Mouse (Mus musculus) hindbrain, embryonic 16.5 days (tissue): ENCODE results near the gene Sart1. TPM values are rescaled to one million over a fixed set of nuclear protein-coding genes. Genes with fewer than 3 reads are reported as not detected.

Source experiments
- ATAC-seq: fragments of 200-750 bp; cut with Nextera tagmentation; 2 replicates; pipeline ENCODE4 v1.8.0; 2017; ENCODE audit warnings: moderate TSS enrichment, moderate library complexity
- H3K27ac ChIP-seq: fragments of 300-500 bp; sonication (generic); 2 replicates; pipeline ENCODE4 v1.5.1; 2014; ENCODE audit warnings: low read depth, mild to moderate bottlenecking, control low read depth, low read length, moderate library complexity
- H3K27me3 ChIP-seq: fragments of 300-500 bp; sonication (generic); replicated peaks from 2 replicates; pipeline ENCODE4 v1.6.1; 2014; ENCODE audit warnings: low read length; ENCODE audit not compliant: control insufficient read depth, insufficient read depth
- H3K36me3 ChIP-seq: fragments of 300-500 bp; sonication (generic); 2 replicates; pipeline ENCODE4 v1.6.1; 2014; ENCODE audit warnings: mild to moderate bottlenecking, low read length, moderate library complexity, mixed read lengths; ENCODE audit not compliant: control insufficient read depth, insufficient read depth
- H3K4me1 ChIP-seq: fragments of 300-500 bp; sonication (generic); 2 replicates; pipeline ENCODE4 v1.6.1; 2014; ENCODE audit warnings: low read depth, low read length; ENCODE audit not compliant: control insufficient read depth, insufficient read depth
- H3K4me2 ChIP-seq: fragments of 300-500 bp; sonication (generic); 2 replicates; pipeline ENCODE4 v1.6.1; 2014; ENCODE audit warnings: mild to moderate bottlenecking, low read length, control low read depth, moderate library complexity
- H3K4me3 ChIP-seq: fragments of 300-500 bp; sonication (generic); 2 replicates; pipeline ENCODE4 v1.5.1; 2014; ENCODE audit warnings: mild to moderate bottlenecking, low read length, control low read depth, moderate library complexity
- H3K9ac ChIP-seq: fragments of 300-500 bp; sonication (generic); 2 replicates; pipeline ENCODE4 v1.6.1; 2014; ENCODE audit warnings: low read depth, mild to moderate bottlenecking, control low read depth, low read length, moderate library complexity
- H3K9me3 ChIP-seq: fragments of 300-500 bp; sonication (generic); 2 replicates; pipeline ENCODE4 v1.6.1; 2014; ENCODE audit warnings: mild to moderate bottlenecking, low read length, moderate library complexity; ENCODE audit not compliant: control insufficient read depth
- WGBS: fragments of 180-500 bp; shearing (Covaris S2); extraction: QIAGEN DNeasy Blood & Tissue Kit; methylation state at CpG from one replicate; pipeline ENCODE4 v1.1.7; 2014; 5-methylcytosine and 5-hydroxymethylcytosine counted together
- polyA plus RNA-seq: library from polyadenylated mRNA; unstranded; fragments of >200 nt; fragmentation: Nextera tagmentation; extraction: Ambion mirVana; gene quantifications from 2 replicates; pipeline ENCODE4 v1.2.1, GENCODE M21; 2015

Gene Sart1
- 58.8 and 66.0 TPM in 2 replicates for polyA plus RNA-seq

GRCm38 (mm10) chr19:5388588-5389242, at the start of gene Sart1:
Sart1 (minus strand) TSS chr19:5388703.
- Histone ChIP-seq H3K9me3 (no peaks in the 10 kb centered on the region), H3K4me1 (peaks cover 28% of the 10 kb centered on the region), H3K36me3 (peaks cover 11% of the 10 kb centered on the region), H3K4me3 (peak within 1 kb of the TSS; percentile 92), H3K27ac (peak within 1 kb of the TSS; percentile 89), H3K27me3 (no peaks in the 10 kb centered on the region), H3K9ac (peak within 1 kb of the TSS; percentile 92), H3K4me2 (peak within 1 kb of the TSS; percentile 63)
- ATAC-seq: peak; percentile 97
- WGBS: 3% methylated on average over 43 of the region's 43 CpGs

GRCm38 (mm10) chr19:5433951-5434350, 45.4 kb upstream of the Sart1 start:
- no peak for ATAC-seq
- Histone ChIP-seq H3K27ac (0 out of 2 replicates have a peak overlapping the region, but pooled peaks have one; percentile 24), H3K9me3 (no peaks in the 10 kb centered on the region), H3K36me3 (no peaks in the 10 kb centered on the region), H3K4me3 (no peak overlapping the region), H3K4me1 (peaks cover 11% of the 10 kb centered on the region), H3K9ac (peak overlapping the region; percentile 59; the same call in 1 of the 2 replicates), H3K4me2 (peak overlapping the region; percentile 55), H3K27me3 (no peaks in the 10 kb centered on the region; the same call in 1 of the 2 replicates)
- WGBS: 74% methylated on average over 7 of the region's 7 CpGs

- peak overlapping the region; percentile 55 for H3K4me2 ChIP-seq
- WGBS: 11% methylated on average over 16 of the region's 16 CpGs
- H3K9me3 ChIP-seq: no peaks in the 10 kb centered on the region
- H3K4me3 ChIP-seq: peak overlapping the region; percentile 27; the same call in 1 of the 2 replicates
- peak overlapping the region; percentile 34; the same call in 1 of the 2 replicates for H3K27ac ChIP-seq
- no peaks in the 10 kb centered on the region for H3K36me3 ChIP-seq
- peak overlapping the region; percentile 59 for H3K9ac ChIP-seq
- H3K27me3 ChIP-seq: no peaks in the 10 kb centered on the region; the same call in 1 of the 2 replicates
- H3K4me1 ChIP-seq: peaks cover 11% of the 10 kb centered on the region
- ATAC-seq: peak; percentile 50
These were observed 44.7 kb upstream of the Sart1 start for GRCm38 (mm10) chr19:5432992-5433852.

GRCm38 (mm10) chr19:5431911-5432464, 43.5 kb upstream of the Sart1 start:
- Histone ChIP-seq H3K27me3 (no peaks in the 10 kb centered on the region; the same call in 1 of the 2 replicates), H3K4me2 (no peak overlapping the region), H3K36me3 (no peaks in the 10 kb centered on the region), H3K4me3 (no peak overlapping the region), H3K9me3 (no peaks in the 10 kb centered on the region), H3K27ac (no peak overlapping the region), H3K9ac (no peak overlapping the region), H3K4me1 (peaks cover 12% of the 10 kb centered on the region)
- WGBS: 78% methylated on average over 4 of the region's 4 CpGs
- ATAC-seq: no peak

GRCm38 (mm10) chr19:5430408-5430807, 41.9 kb upstream of the Sart1 start:
- no peaks in the 10 kb centered on the region; the same call in 1 of the 2 replicates for H3K27me3 ChIP-seq
- WGBS: 50% methylated on average over 1 of the region's 1 CpGs
- no peak for ATAC-seq
- H3K4me3 ChIP-seq: no peak overlapping the region
- no peak overlapping the region for H3K4me2 ChIP-seq
- H3K9ac ChIP-seq: no peak overlapping the region
- H3K27ac ChIP-seq: no peak overlapping the region
- H3K9me3 ChIP-seq: no peaks in the 10 kb centered on the region
- H3K36me3 ChIP-seq: no peaks in the 10 kb centered on the region
- H3K4me1 ChIP-seq: peaks cover 25% of the 10 kb centered on the region

- no peak overlapping the region for H3K4me2 ChIP-seq
- WGBS: 62% methylated on average over 8 of the region's 8 CpGs
- H3K27ac ChIP-seq: no peak overlapping the region
- H3K9ac ChIP-seq: no peak overlapping the region
- no peaks in the 10 kb centered on the region; the same call in 1 of the 2 replicates for H3K27me3 ChIP-seq
- no peak overlapping the region for H3K4me3 ChIP-seq
- no peaks in the 10 kb centered on the region for H3K36me3 ChIP-seq
- H3K9me3 ChIP-seq: no peaks in the 10 kb centered on the region
- peaks cover 25% of the 10 kb centered on the region for H3K4me1 ChIP-seq
- ATAC-seq: no peak
These were observed 41.3 kb upstream of the Sart1 start for GRCm38 (mm10) chr19:5429806-5430205.

- ATAC-seq: no peak
- H3K36me3 ChIP-seq: no peaks in the 10 kb centered on the region
- 86% methylated on average over 4 of the region's 4 CpGs for WGBS
- no peaks in the 10 kb centered on the region for H3K9me3 ChIP-seq
- peaks cover 25% of the 10 kb centered on the region for H3K4me1 ChIP-seq
- no peak overlapping the region for H3K4me2 ChIP-seq
- H3K4me3 ChIP-seq: no peak overlapping the region
- H3K9ac ChIP-seq: no peak overlapping the region
- no peaks in the 10 kb centered on the region; the same call in 1 of the 2 replicates for H3K27me3 ChIP-seq
- no peak overlapping the region for H3K27ac ChIP-seq
These were observed 40.7 kb upstream of the Sart1 start for GRCm38 (mm10) chr19:5429219-5429618.

- H3K36me3 ChIP-seq: no peaks in the 10 kb centered on the region
- 89% methylated on average over 2 of the region's 2 CpGs for WGBS
- no peak for ATAC-seq
These were observed 39.6 kb upstream of the Sart1 start for GRCm38 (mm10) chr19:5428083-5428482.

More at GRCm38 (mm10) chr19:5428083-5428482, 39.6 kb upstream of the Sart1 start:
- H3K4me2 ChIP-seq: no peak overlapping the region
- no peak overlapping the region for H3K27ac ChIP-seq
- H3K9me3 ChIP-seq: no peaks in the 10 kb centered on the region
- peaks cover 25% of the 10 kb centered on the region for H3K4me1 ChIP-seq
- no peaks in the 10 kb centered on the region; the same call in 1 of the 2 replicates for H3K27me3 ChIP-seq
- H3K4me3 ChIP-seq: no peak overlapping the region
- no peak overlapping the region for H3K9ac ChIP-seq
